Mouse (Mus musculus): ENCODE data around the gene Zfand4. TPM values are rescaled to one million over a fixed set of nuclear protein-coding genes. Genes with fewer than 3 reads are reported as not detected.
"Not testable (repeated sequence)": the region's sequence is repeated elsewhere in the genome, so short reads cannot be mapped to it uniquely, and the experiment has no call there.

Gene Zfand4
- total RNA-seq (2021), result 1 to 10 TPM; 6.2 to 9.1 TPM

- DNase-seq, result peak; percentile 89 to 91
These were observed at the start of gene Zfand4 for GRCm38 (mm10) chr6:116264018-116264651. Gene Zfand4, plus strand, starts transcription at chr6:116264222.

GRCm38 (mm10) chr6:116227767-116228166 is 36.3 kb upstream of the Zfand4 start:
- no peak for DNase-seq

- peak; percentile 75 to 76 for DNase-seq
These were observed 35.1 kb upstream of the Zfand4 start for GRCm38 (mm10) chr6:116228785-116229525.

- DNase-seq, result not testable (repeated sequence)
These were observed 29.2 kb upstream of the Zfand4 start for GRCm38 (mm10) chr6:116234821-116235220.

GRCm38 (mm10) chr6:116235336-116235735 is 28.7 kb upstream of the Zfand4 start:
- no peak for DNase-seq

GRCm38 (mm10) chr6:116238083-116238482 is 25.9 kb upstream of the Zfand4 start:
- peak in 1 of 2 experiments; percentile 14 for DNase-seq

GRCm38 (mm10) chr6:116240371-116240770 is 23.7 kb upstream of the Zfand4 start:
- DNase-seq, result no peak

GRCm38 (mm10) chr6:116259649-116260048 is 4.4 kb upstream of the Zfand4 start:
- no peak for DNase-seq

GRCm38 (mm10) chr6:116260481-116260880 is 3.5 kb upstream of the Zfand4 start:
- no peak for DNase-seq

GRCm38 (mm10) chr6:116262824-116263223 is 1.2 kb upstream of the Zfand4 start:
- DNase-seq, result no peak

GRCm38 (mm10) chr6:116264836-116265235 is 814 bp downstream of the Zfand4 start:
- no peak for DNase-seq

GRCm38 (mm10) chr6:116265603-116266002 is 1.6 kb downstream of the Zfand4 start:
- no peak for DNase-seq

- no peak for DNase-seq
These were observed 2.5 kb downstream of the Zfand4 start for GRCm38 (mm10) chr6:116266273-116267109.

- no peak for DNase-seq
These were observed 3.0 kb downstream of the Zfand4 start for GRCm38 (mm10) chr6:116267110-116267423.

GRCm38 (mm10) chr6:116275695-116276094 is 11.7 kb downstream of the Zfand4 start:
- DNase-seq, result no peak

- no peak for DNase-seq
These were observed 14.8 kb downstream of the Zfand4 start for GRCm38 (mm10) chr6:116278679-116279317.

- DNase-seq, result no peak
These were observed 17.0 kb downstream of the Zfand4 start for GRCm38 (mm10) chr6:116281014-116281413.

GRCm38 (mm10) chr6:116282546-116282945 is 18.5 kb downstream of the Zfand4 start:
- no peak for DNase-seq

GRCm38 (mm10) chr6:116283280-116283679 is 19.3 kb downstream of the Zfand4 start:
- DNase-seq, result no peak

GRCm38 (mm10) chr6:116286321-116286720 is 22.3 kb downstream of the Zfand4 start:
- DNase-seq, result no peak

GRCm38 (mm10) chr6:116286870-116287575 is 23.0 kb downstream of the Zfand4 start:
- DNase-seq, result no peak

- DNase-seq, result no peak
These were observed 47.4 kb downstream of the Zfand4 start for GRCm38 (mm10) chr6:116311411-116311810.
